Mouse (Mus musculus): ENCODE data around the gene Acp7.
A peak's percentile ranks its signal among the peaks of the same experiment; 100 is the strongest.

Acp7 gene

DNA sequence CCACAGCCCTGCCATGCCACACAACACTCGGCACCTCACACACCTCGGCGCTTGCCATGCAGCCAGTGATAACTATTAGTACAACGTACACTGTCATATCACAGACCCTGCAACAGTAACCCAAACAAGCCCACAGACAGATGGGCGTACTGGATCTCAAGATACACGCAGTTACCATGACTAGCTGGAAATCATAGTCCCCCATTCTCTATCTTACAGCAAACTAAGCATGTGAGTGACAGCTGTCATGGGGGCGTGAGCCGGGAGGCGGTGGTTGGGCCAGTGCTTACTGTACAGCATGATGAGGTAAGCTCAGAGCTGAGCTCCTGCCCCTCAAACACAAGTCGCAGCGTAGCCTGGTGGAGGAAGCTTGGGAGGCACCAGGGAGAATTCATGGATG, 55.5 kb downstream of the Acp7 start:
- no peak for DNase-seq (ENCODE audit: low spot score)

DNA sequence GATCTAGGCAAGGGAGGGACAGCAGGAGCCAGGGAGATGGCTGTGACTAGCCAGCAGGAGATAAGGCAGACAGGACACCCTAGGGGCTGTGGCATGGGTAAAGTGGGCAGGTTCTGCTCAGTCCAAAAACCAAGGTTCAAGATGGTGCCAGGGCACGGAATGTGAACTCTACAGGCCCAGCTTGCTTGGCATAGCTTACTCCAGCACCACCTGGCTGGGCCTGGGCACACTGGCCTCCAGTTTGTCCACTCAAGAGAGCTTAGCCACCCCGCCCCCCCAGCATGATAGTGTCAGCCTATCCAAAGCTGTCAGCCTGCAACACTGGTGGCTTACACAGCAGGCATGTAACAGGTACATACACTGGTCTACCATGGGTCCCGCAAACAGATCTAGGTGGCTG, 57.9 kb downstream of the Acp7 start:
- DNase-seq (ENCODE audit: low spot score) = no peak

DNA sequence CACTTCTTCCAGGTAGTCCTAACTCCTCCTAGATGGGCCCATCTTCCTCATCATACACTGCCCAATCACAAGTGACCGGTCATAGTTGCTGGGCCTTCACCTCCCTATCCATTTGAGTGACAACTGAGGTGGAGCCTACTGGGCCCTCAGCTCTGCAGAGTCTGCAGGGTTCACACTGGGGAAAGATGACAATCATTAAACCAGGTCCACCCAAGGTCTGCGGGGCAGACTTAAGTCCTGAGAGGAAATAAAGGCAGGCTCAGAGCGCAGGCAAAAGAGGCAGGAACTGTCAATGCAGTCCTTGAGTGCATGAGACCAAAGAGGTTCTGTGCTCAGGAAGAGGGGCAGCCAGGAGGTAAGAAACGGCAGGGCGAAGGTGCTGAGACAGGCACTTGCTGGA, 58.4 kb downstream of the Acp7 start:
- DNase-seq (ENCODE audit: low spot score) = no peak

GRCm38 (mm10) chr7:28570982-28571682, 60.0 kb downstream of the Acp7 start:
- DNase-seq (ENCODE audit: low spot score) = no peak

DNA sequence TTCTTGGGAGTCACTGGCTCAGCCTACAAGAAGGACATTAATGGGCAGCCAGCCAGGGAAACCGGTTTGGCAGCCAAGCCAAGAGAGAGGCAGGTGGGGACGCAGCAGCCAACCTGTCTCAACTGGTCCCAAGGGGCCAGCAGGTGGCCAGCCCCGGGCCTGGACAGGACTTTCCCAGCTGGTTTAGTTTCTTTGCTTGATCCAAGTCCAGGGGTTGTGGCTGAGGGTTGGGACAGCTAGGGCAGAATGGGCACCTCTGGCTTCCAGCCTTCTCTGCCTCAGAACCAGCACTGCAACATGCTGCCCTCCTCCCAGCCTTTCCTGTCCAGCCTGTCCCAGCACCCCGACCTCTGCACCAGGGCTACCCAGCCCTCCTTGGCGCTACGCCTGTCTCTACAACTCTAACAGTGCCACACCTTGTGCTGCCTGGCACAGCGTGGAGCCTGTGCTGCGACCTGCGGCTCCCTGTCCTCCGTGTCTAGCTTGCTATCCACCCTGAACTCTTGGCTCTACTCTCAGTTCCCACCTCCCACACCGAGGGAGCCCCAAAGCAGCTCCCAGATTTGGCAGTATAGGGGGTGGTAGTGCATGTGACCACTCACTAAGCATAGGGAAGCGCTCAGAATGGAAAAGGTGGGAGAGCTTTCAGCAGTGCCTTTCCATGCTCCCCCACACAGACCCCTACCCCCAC, 60.7 kb downstream of the Acp7 start:
- DNase-seq (ENCODE audit: low spot score) = no peak

DNA sequence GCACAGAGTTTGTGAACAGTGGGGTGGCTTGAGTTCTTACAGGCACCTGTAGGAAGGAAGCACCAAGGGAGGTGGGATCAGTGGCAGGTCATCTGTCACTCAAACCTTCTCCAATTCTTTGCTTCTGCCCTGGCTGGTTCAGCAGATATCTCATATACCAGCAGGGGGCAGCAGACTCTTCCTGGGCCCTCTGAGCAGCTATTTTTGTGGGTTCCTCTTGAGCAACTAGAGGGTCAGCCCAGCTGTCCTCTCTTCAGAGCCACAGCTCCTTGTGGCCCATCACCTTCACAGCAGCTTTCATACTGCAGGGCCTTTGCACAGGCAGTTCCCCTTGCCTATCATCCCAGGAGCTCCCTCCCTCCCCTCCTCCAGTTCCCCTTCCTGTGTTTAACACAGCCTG, 62.9 kb downstream of the Acp7 start:
- peak; percentile 55 for DNase-seq (ENCODE audit: low spot score)

- DNase-seq (ENCODE audit: low spot score) = no peak
Observed at GRCm38 (mm10) chr7:28567539-28567938, 63.6 kb downstream of the Acp7 start.

- DNase-seq (ENCODE audit: low spot score) = no peak
Observed at GRCm38 (mm10) chr7:28565407-28565806, 65.7 kb downstream of the Acp7 start.

DNA sequence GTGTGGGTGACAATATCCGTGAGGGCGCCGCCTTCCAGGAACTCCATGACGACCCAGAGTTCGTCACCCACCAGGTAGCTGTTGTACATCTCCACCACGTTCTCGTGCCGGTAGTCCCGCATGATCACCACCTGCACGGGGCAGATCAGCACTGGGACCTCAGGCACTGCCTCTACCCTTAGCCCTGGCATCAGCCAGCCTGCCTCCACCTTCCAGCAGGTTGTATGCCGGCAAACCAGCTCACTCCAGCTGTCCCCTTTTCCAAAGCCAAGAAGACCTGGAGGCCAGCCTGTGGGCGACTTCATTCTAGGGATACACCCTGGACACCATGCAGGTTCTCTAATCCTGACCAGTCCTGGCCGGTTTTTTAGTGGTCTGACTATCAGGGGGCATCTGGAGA, 68.2 kb downstream of the Acp7 start:
- DNase-seq (ENCODE audit: low spot score) = no peak

GRCm38 (mm10) chr7:28562371-28562770, 68.8 kb downstream of the Acp7 start:
- no peak for DNase-seq (ENCODE audit: low spot score)

- no peak for DNase-seq (ENCODE audit: low spot score)
Observed at GRCm38 (mm10) chr7:28561967-28562366, 69.2 kb downstream of the Acp7 start.

DNA sequence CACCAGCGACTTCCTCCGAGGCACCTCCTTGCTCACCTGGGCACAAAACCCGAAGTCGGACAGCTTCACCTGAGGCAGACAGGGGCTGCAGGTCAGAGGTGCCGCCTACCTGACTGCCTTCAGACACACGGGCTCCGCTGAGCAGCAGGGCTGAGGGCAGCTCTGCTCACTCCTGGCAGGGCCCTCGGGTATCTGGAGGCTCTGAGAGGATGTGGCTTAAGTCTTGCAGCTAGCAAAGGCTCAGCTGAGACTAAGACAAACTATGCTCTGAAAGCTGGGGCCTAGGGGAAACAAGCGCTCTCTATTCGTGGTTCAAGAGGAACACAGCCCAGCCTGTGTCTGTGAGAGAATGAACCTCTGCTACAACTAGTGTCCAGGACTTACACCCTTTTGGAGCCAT, 70.3 kb downstream of the Acp7 start:
- no peak for DNase-seq (ENCODE audit: low spot score)

DNA sequence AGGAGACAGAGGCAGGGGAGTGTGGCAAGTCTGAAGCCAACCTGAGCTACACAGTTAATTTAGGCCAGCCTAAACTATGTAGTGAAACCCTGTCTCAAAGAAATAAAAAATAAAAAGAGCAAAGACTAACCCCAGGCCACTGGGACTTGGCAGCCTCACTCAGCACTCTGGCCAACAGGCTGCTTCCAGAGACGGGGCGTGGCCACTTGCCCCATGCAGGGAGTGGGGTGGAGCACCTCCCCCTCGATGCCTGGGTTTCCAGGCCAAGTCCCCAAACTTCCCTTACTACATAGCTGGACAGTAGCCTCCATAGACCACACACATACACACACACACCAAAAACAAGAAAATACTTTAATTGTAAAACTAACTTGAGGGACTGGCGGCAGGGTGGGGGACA, 72.6 kb downstream of the Acp7 start:
- no peak for DNase-seq (ENCODE audit: low spot score)

- no peak for DNase-seq (ENCODE audit: low spot score)
Observed at GRCm38 (mm10) chr7:28557708-28558107, 73.4 kb downstream of the Acp7 start.

All from spleen, adult 12 weeks (tissue).